Mouse (Mus musculus) megakaryocyte, adult 5-6 weeks (primary cell): Measurements from ENCODE around the gene Rbpj. TPM values are rescaled to one million over a fixed set of nuclear protein-coding genes. Genes with fewer than 3 reads are reported as not detected.

Experiments
- ATAC-seq: 2 replicates; pipeline ENCODE4 v1.8.0; 2016; ENCODE audit warnings: mild to moderate bottlenecking, inconsistent platforms; ENCODE audit not compliant: poor library complexity, severe bottlenecking
- total RNA-seq, 2 experiments: library from RNA; stranded (forward) in 1 of 2; stranded (reverse) in 1 of 2; fragments of 153-499, 151-499 nt in 1 of 2; fragments of 221-1000, 200-1000 nt in 1 of 2; gene quantifications; 2 replicates each; pipeline versions ENCODE4 v1.2.3 to v1.2.4; 2015 to 2017

Gene Rbpj
- total RNA-seq, 2 experiments from 2014 or later, result 50.8 to 93.2 TPM

DNA sequence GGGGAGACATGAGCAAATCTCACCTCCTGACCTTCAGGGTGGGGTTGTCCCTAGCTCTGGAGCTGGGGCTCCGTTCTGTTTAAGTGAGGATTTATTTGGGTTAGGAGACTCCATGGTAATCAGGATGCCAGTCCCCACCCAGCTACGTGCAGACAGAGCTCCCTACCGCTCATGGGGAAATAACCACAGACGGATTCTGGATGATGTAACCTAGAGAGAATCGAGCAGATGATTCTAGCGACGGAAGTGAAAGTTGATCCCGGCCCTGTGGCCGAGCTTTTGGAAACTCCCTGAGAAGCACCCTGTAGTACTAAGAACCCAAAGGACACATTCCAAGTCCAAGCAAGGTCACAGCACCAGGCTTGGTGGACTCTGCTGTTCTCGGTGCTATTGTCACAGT lies 43.5 kb downstream of the Rbpj start:
- ATAC-seq, result peak; percentile 94

DNA sequence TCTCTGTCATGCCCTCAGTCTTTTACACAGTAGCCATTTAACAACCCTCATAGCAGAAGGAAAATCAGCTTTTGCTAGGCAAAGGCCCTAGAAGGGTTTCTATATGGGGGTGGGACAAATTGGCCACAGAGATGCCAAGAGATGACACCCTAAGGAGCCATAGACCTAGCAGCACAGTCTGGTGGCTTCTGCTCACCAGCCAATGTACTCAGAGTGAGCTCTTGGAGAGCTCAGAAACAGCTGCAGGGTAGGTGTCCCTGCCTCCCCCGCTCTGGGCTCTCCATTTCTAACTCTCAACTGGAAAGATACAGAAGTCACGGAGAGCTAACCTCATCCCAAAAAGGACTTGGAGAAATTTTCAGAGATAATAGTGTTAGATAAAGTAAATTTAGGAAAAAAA lies 44.0 kb downstream of the Rbpj start:
- ATAC-seq, result no peak

DNA sequence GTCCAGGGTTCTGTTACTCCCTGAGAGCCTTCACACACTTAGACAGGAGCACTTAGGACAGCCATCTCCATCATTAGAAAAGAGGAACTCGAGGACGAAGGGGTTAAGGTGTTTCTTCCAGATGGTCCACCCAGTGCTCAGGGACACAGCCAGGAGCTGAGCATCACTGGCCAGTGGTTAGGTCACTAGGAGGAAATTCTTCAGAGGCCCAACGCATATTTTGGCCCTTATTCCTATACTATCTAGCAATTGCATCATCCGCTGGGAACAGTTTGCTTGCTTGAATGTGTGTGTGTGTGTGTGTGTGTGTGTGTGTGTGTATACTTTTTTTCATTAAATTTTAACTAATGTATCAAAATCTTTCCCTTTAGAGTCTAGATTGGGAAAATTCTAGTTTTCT lies 45.5 kb downstream of the Rbpj start:
- no peak for ATAC-seq

DNA sequence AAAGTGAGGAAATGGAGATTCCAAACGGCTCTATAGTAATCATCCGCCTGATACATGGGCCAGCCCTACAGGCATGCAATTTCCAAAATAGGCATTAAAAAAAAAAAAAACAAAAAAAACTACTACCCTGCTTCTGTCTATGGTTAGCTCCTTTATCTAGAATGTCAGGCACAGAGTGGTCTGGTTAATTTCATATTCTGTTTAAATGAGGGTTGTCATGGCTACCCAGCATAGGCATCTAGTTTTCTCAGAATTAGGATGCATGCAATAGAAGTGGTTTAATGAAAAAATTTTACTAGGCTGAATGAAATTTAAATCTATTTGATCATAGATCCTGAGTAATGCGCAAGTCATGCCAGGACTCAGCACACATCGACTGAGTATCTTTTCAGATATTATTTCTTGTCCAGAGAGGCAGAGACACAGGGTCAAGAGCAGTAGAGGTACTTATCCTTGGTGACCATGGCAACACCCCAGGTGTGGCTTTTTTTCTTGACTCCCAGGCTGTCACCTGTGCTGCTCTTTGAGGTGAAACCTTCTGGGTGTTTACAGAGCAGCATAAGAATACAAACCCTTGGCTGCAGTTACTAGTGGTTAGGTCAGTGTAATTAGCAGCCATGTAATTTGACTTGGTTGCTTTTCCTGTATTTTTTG lies 49.1 kb downstream of the Rbpj start:
- ATAC-seq, result no peak

DNA sequence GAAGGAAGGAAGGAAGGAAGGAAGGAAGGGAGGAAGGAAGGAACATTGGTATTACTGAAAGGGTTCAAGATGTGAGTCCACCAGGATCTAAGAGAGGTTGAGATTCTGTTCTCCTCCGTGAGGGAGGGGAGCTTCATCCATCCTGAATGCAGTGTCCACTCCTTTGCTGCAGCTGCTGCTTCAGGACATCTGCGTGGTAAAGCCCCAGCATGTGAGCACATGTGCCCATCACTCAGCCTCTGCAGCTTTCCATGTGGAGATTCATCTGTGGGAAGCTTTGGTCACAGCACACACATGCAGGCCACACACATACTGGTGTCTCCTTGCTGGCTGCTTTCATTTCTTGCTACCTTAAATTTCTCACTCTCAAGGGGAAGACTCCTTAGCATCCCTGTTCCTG lies 50.5 kb downstream of the Rbpj start:
- ATAC-seq, result no peak

DNA sequence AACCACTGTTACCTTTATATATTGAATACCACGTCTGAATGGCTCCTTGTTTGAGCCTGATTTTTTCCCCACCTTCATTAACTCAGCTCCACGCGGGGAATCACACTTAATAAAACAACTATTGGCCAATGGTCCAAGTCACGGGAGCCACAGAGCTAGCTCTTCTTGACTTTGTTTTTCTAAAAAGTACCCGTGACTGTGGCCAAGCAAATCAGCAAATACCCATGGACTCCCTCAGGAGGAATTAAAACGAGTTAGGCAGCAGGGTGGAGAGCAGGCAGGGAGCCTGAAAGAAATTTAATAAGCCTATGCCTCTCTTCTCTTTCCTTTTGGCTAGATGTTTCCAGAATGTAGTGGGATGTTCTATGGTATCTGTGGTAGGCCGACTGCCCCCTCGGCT lies 51.9 kb downstream of the Rbpj start:
- no peak for ATAC-seq

DNA sequence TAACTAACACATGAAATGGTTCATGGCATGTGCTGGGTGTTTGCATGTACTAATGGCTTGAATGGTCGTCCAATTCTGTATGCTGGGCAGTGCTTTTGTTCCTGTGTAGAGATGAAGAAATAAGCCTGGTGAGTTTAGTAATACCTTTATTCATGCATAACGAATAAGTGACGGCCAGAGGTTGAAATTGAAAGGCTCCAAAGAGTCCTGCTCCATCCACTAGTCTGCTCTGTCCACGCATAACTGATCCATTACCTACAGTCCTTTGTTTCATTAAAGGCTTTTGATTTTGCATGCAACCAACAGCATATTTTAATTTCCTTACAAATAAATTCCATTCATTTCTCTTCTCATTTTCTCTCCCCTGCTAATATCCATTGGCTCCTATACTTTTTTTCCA lies 53.2 kb downstream of the Rbpj start:
- ATAC-seq, result no peak

DNA sequence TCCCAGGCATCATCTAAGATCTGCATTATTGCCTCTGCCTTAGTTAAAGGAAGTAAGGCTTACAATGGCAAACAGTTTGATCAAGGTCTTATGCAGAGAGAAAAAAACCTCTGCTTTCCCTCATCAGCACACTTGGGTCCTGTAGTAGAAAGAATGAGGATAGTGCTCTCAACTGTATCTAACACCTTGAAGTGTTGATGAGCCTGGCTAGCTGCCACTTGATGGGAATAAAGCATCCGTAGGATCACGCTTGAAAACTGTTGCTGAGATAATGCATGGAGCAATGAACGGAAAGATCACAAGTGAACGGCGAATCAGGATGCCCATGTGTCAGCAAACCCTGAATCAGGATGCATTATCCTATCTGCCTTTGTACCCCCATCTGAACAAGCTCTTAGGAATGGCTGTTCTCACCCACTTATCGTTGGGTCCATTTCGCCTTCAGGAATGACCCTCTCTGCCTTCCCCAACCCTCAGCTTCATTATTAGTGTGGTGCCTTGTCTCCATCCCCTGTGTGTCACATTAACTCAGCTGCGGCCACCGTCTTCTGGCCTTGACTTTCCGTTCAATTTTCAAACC lies 54.1 kb downstream of the Rbpj start:
- no peak for ATAC-seq

DNA sequence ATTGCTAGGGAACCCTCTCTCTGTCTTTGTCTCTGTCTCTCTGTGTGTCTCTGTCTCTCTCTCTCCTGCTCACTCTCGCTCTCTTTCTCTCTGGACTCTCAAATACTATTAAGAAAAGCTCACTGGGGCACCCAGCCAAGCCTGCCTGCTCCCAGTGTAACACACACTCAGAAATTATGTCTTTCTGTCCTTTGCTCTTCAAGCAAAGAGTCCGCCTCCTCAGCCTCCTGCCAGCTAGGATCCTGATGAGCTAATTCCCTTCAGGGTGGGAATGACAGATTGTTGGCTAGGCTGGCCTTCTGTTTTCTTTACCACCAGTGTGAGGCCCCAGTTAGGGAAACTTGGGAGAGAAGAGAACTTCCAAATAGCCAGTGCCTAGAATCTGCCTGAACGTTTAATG lies 57.1 kb downstream of the Rbpj start:
- ATAC-seq, result no peak

DNA sequence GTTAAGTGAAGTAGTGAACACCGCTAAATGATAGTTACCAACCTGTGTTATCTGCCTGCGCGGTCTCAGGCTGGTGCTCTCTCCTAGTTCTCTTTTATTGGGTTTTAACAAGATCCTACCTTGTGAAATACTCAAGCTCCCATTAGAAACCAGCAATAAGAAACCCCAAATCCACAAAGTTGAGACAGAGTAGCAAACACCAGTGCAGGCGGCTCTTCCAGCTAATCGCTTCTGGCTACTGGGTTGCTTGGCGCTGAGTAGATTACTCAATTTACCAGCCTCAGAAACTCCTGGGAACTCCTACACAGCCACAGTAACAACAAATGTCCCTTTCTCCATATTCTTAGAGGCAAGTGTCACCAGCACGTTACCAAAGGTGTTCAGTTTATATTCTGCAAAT lies 58.2 kb downstream of the Rbpj start:
- ATAC-seq, result no peak

DNA sequence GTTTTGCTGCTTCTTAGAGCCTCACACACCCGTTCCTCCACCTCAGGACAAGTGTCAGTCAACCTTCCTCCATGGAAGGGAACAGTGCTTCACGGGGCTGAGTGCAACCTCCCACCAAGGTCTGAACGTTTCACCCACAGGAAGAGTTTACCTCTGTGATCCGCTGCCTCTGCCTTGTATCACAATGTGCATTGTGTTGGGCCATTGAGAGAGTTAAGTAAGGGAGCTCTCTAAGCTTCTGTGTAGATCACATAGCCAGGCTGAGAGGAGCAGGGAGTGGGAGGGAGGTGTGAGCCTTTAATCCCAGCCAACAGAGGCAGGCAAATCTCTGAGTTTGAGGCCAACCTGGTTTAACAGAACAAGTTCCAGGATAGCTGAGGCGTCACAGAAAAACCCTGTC lies 58.9 kb downstream of the Rbpj start:
- ATAC-seq, result no peak

DNA sequence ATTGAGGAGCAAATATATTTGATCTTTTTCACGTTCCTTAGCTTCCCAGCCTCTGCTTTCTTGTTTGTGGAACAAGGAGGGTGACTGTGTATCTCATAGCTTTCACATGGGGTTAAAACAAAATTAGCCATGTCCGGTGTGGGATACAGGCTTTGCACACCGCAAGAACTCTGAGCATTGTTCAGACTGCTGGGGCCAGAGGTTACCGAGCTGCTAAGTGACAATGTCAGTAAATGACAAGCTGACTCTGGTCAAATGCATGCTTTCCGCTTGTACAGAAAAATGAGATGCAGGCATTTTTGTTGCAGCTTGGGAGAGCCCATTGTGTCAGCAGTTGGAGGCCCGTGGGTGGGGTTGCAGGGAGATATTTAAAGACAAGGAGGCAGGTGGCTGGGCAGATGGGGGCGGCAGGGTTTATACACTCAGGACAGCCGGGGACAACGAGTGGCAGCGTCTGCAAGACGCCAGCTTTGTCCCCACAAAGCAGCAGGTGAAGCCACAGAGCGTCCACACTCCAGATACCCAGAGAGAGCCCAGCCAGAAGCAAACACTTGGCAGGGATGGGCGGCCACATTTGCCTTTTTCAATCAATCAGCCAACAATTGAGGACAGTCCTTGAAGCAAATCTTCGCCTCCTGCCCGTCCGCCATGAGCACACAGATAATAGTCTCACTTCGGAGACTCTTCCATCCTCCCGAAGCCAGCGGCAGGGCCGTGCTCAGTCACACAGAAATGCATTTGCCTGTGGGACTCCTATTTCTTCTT lies 59.5 kb downstream of the Rbpj start:
- ATAC-seq, result no peak

DNA sequence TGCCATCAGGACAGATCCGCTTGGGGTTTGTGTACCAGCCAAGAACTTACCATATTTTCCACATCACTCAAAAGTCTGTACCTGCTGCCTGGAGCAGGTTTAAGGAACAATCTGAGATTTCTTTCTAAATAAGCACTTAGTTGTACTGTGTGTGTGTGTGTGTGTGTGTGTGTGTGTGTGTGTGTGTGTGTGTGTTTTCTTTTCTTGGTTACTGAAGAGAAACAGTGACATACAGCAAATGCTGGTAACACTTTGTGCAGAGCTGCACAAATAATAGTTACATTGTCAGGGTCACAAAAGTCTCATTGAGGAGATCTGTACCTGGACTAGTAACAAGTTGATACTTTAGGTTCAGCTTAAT lies 60.1 kb downstream of the Rbpj start:
- ATAC-seq, result no peak

DNA sequence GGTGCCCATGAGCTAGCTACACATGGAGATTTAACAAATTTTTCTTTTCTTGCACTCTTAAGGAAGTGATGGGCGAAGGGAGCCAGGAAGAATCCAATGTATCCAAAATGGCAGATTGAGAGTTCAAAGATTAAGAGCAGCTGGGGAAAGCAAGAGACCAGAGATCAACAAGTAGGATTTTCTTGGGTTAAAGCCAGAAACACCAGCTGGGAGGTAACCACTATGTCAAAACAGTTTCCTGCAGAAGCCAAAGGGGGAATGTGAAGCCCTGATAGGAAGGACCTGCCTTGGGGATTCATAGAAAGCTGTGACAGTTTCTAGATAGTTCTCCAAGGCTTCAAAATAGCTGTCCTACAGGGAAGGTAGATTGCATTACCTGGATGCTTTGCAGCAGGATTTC lies 63.9 kb downstream of the Rbpj start:
- no peak for ATAC-seq

DNA sequence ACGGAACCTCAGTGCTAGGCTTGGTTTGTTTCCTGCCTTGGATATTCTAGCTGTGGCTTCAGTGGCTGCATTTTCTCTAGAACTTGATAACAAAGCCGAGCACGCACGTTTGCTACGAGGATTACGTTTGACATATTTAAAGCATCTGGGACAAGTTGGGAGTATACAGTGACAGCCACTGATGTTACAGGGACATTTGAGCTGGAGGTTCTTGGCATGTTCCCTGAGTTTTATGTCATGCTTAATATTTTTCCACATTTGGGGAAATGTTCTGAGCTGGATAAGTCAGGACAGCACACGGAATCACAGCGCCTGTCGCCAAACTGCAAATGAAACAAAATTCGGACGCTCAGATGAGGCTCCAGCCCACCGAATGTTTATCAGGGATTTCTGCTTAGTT lies 69.1 kb downstream of the Rbpj start:
- ATAC-seq, result no peak

DNA sequence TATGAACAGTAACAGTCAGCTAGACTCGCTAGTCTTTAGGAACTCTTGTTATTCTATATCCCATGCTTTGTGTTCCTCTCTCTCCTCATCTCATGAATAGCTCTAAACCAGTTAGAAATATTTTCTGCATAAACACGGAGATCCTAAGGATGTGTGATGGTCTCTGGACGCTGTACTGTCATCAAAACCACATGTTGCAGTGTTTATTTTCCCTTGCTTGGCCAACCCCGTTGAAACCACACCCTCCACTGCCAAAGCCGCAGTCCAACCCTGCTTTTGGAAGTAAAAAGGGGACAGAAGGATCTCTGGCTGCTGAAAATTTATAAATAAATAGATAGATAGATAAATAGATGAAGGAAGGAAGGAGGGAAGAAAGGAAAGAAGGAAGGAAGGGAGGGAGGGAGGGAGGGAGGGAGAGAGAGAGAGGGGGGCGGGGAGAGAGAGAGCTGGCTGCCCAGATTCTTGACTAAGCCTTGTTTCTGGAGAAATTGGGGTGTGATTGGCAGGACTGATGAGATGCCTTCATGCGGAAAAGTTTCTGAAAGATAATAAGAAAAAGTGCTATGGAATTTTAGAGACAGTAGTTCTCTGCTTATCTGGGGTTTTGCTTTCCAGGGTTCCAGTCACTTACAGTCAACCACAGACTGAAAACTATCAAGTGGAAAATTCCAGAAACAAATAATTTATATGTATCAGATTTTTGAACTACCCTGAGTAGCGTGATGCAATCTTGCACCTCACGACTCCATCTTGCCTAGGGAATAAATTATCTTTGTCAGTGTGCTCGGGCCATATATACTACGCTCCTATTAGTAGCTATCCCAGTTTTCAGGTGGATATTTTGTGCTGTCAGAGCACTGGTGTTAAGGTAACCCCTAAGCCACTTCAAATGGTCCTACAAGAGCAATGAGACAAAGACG lies 70.9 kb downstream of the Rbpj start:
- ATAC-seq, result no peak

DNA sequence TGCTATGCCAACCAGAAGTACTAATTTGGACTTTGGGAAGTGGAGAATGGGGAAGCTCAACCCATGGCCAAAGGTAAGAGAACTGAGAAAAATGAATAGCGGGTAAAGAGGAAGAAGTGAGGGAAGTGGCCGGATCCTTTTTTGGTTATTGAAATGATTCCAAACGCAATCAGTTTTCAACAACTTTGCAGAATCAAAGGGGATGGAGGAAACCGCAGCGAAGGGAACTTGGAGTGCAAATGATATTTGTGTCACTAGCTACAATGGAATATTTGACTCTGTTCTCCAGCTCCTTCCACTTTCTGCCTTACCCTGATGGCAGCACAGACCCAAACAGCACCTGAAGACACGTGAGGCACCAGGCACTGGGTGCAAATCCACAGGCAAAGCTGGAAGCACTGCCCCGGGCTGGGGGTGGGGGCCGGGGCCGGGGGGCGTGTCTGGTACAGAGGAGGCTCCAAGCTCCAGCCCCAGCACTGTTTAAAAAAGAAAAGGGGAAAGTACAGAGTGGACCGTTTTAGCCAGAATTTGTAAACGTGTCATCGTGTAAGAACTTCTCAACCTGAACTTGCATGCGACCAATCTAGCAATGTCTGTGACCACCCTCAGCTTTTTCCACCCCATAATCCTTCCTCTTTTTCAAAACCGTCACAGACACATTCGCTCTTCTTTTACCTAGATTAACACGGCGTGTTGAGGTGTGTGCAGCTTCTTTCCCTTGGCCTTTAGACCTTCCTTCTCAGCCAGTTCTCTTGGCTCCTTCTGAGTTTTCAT lies 74.1 kb downstream of the Rbpj start:
- peak; percentile 79 for ATAC-seq

DNA sequence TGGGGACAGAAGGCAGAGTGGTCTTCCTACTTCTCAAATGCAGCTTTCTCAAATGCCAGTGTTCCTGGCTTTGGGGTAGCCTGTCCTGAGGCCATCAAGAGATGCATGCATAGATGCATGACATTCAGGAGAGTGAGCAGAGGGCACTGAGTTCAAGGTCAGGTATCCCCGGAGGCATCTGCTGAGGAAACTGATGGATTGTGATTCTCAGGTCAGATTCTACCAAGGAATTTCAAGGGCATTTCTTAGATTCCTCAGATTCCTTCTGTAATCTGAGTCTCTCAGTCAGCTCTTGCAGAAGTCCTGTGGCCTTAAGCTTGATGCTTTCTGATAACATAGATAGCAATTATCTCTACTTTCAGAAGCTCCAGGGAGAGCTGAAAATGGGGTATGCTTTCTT lies 76.1 kb downstream of the Rbpj start:
- ATAC-seq, result no peak

DNA sequence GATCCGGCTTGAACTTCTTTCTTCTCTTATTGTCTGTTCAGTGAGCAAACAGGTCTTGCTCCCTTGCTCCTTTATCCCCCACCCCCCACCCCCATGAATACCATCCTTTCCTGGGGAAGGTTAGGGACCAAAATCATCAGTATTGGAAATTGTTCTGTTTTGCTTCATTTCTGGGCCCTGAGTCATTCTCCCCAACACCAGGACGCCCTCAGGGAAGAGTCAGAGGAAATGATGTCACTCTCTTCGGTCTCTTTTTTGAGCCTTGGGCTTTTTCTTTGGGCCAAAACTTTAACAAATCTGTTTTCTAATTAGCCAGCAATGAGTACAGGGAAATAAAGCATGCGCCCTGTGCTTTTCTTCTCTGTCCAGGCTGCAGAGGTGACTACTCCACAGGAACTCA lies 77.4 kb downstream of the Rbpj start:
- no peak for ATAC-seq

DNA sequence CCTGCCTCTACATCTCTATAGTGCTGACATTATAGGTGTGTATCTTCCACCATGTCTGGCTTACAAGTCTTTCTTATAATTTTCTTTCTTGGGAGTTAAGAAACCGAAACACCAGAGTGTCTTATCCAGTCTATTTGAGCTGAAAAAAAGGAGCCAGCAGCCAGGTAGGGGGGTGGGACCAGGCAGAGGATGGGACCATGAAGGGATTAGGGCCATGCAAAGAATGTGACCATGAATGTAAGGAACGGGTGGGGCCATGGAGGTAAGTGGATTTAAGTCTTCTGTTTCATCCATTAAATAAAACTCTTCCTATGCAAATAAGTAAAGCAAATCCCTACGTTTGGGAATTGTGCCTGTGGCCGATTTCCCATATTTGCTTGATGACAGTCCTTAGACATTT lies 78.0 kb downstream of the Rbpj start:
- ATAC-seq, result no peak

DNA sequence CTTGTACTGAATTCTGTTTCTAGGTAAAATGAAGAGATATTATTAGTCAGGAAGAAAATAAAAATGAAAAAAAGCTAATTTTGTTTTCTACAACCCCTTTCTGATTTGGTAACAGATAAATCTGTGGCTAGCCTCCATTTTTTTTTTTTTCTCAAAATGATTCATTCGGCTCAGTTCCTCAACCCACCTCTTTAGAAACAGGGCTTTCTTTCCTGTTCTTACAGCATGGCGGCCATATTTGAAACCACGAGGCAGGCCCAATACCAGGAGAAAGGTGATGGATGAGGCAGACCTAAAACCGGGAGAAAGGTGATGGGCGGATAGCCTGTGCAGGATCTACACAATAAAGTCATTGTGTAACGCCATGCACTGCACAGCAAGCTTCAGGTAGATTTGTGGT lies 80.5 kb downstream of the Rbpj start:
- ATAC-seq, result peak; percentile 66
